Mouse (Mus musculus) left cerebral cortex, postnatal 14 days (tissue): ENCODE data around the gene Ms4a6d. TPM values are rescaled to one million over a fixed set of nuclear protein-coding genes. Genes with fewer than 3 reads are reported as not detected.
"Not testable (repeated sequence)": the region's sequence is repeated elsewhere in the genome, so short reads cannot be mapped to it uniquely, and the experiment has no call there.

Experiments used
- DNase-seq, 2 experiments: peaks; one replicate each; pipeline ENCODE4 v3.0.0; 2021 to 2022; ENCODE audit warnings: low spot score in 2 of 2, mixed read lengths in 1 of 2
- intact Hi-C: fragments of 180-260 bp; cut with DNase I; formaldehyde crosslinking; loops from one replicate; pipeline ENCODE4 v1.15.1; 2025
- total RNA-seq, 2 experiments: library from RNA; stranded (reverse); gene quantifications; 2 replicates each; pipeline ENCODE4 v1.2.3; 2021

Gene Ms4a6d
- total RNA-seq, 2 experiments from 2014 or later, result 0.87 to 0.99 TPM

DNA sequence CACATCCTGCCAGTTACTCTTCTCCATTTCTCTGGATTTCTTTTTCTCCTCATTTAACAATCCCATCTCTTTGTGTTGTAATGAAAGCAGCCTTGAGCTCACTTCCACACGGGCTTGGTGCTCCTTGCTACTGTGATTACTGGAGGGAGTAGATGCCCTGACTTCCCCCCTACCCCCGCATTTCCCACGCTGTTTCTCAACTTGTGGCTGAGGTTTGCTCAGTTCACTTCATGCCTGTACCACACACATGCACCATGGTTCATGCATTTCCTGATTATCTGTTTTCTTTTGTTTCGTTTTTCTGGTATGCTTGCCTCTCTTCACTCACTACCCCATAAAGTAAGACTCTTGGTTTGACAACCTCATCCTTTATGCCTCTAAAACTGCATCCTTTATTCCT is 15.4 kb downstream of the Ms4a6d start:
- intact Hi-C loops, result no loop called here
- no peak for DNase-seq

DNA sequence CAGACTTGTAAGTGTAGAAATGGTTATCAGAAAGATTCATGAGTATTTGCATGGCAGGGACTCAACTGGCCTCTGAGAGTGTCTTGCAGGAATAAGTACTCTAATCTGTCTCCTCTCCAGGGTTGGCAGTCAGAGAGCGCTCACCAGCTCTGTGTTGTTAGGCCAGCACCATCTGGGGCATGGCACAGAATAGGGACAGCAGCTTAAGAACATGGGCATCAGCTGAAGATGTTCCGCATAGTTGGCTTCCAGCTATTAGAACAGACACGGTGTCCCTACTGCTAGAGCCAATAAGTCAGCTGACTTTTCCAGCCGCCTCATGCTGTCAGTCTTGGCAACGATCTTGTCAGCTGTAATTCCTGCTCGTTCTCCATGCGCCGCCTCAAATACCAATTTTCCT is 29.7 kb downstream of the Ms4a6d start:
- DNase-seq, result no peak
- intact Hi-C loops, result no loop called here

DNA sequence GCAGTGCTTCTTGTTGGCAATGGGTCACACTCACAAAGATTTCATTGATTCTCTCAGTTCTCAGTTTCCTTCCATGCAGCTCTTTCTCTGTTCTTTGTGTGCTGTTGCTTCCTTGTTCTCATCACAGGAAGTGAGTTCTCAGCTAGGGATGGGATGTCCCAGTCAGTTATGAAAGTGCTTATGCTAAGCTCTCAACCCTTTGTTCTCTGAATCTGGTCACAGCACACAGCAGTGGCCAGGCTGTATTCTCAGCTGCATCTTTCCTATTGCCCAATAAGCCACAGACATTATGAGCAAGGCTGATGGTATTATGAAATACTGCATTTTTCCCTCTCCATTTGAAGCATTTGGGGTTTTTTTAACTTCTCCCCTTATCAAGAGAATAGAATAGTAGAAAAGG is 45.1 kb downstream of the Ms4a6d start:
- DNase-seq, intact Hi-C loops: not testable (repeated sequence)

DNA sequence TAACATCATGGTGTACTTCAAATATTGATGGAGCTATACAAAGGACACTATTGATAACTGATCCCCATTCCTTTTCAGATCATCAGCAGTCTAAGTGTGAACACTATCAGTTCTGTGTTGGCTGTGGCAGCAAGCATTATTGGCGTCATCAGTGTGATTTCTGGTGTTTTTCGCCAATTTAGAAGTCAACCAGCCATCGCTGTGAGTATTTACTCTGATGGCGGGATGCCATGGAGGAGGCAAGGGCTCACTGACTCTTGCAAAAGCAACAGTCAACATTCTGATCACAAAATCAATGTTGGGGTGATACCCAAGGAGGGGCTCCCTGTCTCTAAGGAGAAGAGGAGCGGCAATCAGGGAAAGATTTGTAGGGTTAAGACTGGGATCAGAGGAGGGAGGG is 49.9 kb downstream of the Ms4a6d start:
- DNase-seq, result no peak
- intact Hi-C loops, result no loop called here

DNA sequence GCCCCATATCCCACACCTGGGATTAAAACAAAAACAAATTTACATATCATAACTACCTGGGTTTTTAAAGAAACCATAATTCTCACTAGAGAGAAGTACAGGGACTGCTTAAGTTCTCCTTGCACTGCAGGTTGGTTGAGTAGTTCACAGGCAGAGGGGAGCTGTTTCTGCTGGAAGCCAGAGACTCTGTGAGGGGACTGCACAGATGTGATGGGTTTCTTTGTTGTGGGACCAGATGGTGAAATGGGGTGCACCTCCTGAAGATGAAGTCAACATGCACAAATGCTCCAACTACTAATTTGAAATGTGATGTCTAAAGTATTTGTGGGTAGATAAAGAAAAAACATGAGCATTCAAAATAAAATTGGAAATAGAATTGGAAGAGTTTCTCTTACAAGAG is 56.7 kb downstream of the Ms4a6d start:
- intact Hi-C loops, result loop anchor here (2.0 kb wide), 1 partner anchor 45 kb away; no protein-coding TSS in a partner anchor
- DNase-seq, result no peak

DNA sequence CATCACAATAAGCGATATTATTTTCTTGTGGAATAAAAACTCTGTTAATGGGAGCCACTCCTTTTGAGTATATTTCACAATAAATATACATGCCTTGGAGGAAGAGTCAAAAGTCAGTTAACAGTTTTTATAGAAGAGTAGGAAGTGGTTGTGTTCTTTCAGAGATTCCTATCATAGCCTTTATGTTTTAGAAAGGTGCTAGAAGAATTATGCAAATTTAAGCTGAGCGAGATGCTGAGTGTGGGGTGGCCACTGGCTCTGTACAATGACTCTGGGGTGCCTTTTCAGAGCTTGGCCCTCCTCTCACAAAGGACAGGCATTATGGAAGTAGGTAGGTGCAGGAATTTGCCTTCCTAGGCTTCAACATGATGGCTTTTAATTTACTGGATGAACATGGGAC is 60.3 kb downstream of the Ms4a6d start:
- intact Hi-C loops, DNase-seq: not testable (repeated sequence)

DNA sequence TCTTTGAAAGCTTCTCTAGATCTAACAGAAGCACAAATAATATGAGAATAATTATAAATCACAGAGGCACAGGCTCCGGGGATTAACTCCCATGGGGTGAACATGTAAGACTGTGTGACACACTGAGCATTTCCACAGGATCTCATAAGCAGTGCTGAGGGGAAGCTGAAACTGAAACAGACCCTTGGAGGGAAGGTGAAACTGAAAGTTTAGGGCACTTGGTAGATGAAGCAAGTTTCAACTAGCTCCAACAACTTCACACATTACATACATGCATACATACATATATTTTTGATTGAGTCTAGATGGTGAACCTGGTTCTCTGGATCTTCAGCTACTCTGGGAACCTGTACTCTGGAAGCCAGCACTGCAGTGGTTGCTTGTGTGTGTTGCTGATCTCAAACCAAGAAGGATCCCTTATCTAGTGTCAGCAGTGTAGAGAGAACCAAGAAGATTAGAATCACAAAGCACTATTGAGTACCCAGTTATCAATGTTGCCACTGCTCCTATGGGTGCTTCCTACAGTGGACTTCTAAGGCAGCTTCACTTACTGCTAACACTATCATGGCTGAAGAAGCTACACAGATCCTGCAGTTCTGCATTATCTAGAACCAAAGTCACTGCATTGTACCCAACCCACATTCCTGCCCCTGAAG is 64.4 kb downstream of the Ms4a6d start:
- intact Hi-C loops, DNase-seq: not testable (repeated sequence)

DNA sequence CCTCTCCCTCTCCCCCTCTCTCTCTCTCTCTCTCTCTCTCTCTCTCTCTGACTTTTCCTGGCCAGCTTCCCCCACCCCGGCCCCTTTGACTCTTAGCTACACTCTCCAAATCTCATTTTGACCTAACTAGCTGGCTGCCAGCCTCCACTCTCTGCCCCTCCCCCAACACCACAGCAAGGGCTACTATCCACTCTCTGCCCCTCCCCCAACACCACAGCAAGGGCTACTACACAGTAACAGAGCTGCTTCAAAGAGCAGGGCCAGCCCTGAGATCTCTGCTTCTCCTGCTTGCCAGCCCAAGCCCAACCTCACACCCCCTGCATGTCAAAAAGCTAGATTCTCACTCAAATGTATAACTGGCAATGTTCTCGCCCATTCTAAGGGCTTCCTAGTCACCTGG is 67.3 kb downstream of the Ms4a6d start:
- intact Hi-C loops, result no loop called here
- no peak for DNase-seq

Other genes starting within 250 kb of the Ms4a6d start
- gene Ms4a4a, start 229.3 kb downstream of the Ms4a6d start, total RNA-seq, result 1 to 10 TPM in 1 of 2 experiments, under 1 TPM in 1; 0.97 to 1.8 TPM
- not detected for gene Ms4a4c, start 200.1 kb downstream of the Ms4a6d start, total RNA-seq
- gene Ms4a4b, start 161.3 kb downstream of the Ms4a6d start, total RNA-seq, result not detected
- gene Ms4a6c, start 135.5 kb downstream of the Ms4a6d start, total RNA-seq, result 1 to 10 TPM; 1.8 to 2.2 TPM
- gene Gm8369, start 118.9 kb downstream of the Ms4a6d start, total RNA-seq, result under 1 TPM; 0.31 to 0.53 TPM
- 1 to 10 TPM; 1.2 to 4.3 TPM for gene Ms4a6b, start 88.3 kb downstream of the Ms4a6d start, total RNA-seq
- not detected for gene Ms4a4d, start 68.0 kb downstream of the Ms4a6d start, total RNA-seq
- not detected for gene Ms4a2, start 18.9 kb upstream of the Ms4a6d start, total RNA-seq
- gene Ms4a3, start 36.0 kb upstream of the Ms4a6d start, total RNA-seq, result not detected
- gene Oosp2, start 55.7 kb upstream of the Ms4a6d start, total RNA-seq, result not detected
- gene Oosp1, start 86.3 kb upstream of the Ms4a6d start, total RNA-seq, result not detected
- not detected for gene Oosp3, start 92.2 kb upstream of the Ms4a6d start, total RNA-seq
- gene Gif, start 142.7 kb upstream of the Ms4a6d start, total RNA-seq, result not detected
- gene Mrpl16, start 165.5 kb upstream of the Ms4a6d start, total RNA-seq, result 10 to 100 TPM; 40.1 to 43.7 TPM
- gene Stx3, start 214.6 kb upstream of the Ms4a6d start, total RNA-seq, result 10 to 100 TPM; 18.0 to 20.0 TPM
- gene Olfr1417, start 234.4 kb upstream of the Ms4a6d start, total RNA-seq, result not detected